Mouse (Mus musculus): Measurements from ENCODE around the gene Rgs14.

The Rgs14 gene

GRCm38 (mm10) chr13:55405783-55406390 is 36.4 kb downstream of the Rgs14 start:
- no peak for DNase-seq

GRCm38 (mm10) chr13:55407341-55407740 is 37.8 kb downstream of the Rgs14 start:
- DNase-seq: no peak

- DNase-seq: no peak
Measured at GRCm38 (mm10) chr13:55408546-55409120, 39.1 kb downstream of the Rgs14 start.

- no peak for DNase-seq
Measured at GRCm38 (mm10) chr13:55411826-55412225, 42.3 kb downstream of the Rgs14 start.

GRCm38 (mm10) chr13:55412643-55413307 is 43.2 kb downstream of the Rgs14 start:
- no peak for DNase-seq

- DNase-seq: no peak
Measured at GRCm38 (mm10) chr13:55413333-55413732, 43.8 kb downstream of the Rgs14 start.

- DNase-seq: peak; percentile 79
Measured at GRCm38 (mm10) chr13:55414743-55415380, 45.3 kb downstream of the Rgs14 start, which contains the start of gene Pfn3. Gene Pfn3 (minus strand): TSS chr13:55415232.

GRCm38 (mm10) chr13:55418004-55418403 is 48.5 kb downstream of the Rgs14 start:
- DNase-seq: peak; percentile 90

GRCm38 (mm10) chr13:55419142-55419541 is 49.6 kb downstream of the Rgs14 start:
- no peak for DNase-seq

- peak; percentile 14 for DNase-seq
Measured at GRCm38 (mm10) chr13:55420018-55420932, 50.7 kb downstream of the Rgs14 start.

- peak; percentile 71 for DNase-seq
Measured at GRCm38 (mm10) chr13:55420933-55421800, 51.6 kb downstream of the Rgs14 start.

GRCm38 (mm10) chr13:55426613-55427012 is 57.1 kb downstream of the Rgs14 start, which contains the start of gene F12:
Gene F12 (minus strand): TSS chr13:55426793.
- no peak for DNase-seq

GRCm38 (mm10) chr13:55429226-55429888 is 59.8 kb downstream of the Rgs14 start:
- DNase-seq: no peak

GRCm38 (mm10) chr13:55430566-55430965 is 61.0 kb downstream of the Rgs14 start:
- no peak for DNase-seq

GRCm38 (mm10) chr13:55431889-55432685 is 62.6 kb downstream of the Rgs14 start:
- DNase-seq: no peak

Data from right cerebral cortex, postnatal 14 days (tissue).